Mouse (Mus musculus) CH12.LX (cell line): ENCODE results near the gene Tmco3.

ENCODE experiments used
- CHD1 ChIP-seq: IDR thresholded peaks from 2 replicates; pipeline ENCODE4 v1.6.1; 2012; ENCODE audit warnings: low read depth, low read length, improper control_type of control experiment, inconsistent platforms
- CTCF ChIP-seq, 2 experiments: IDR thresholded peaks in 1 of 2; conservative IDR thresholded peaks in 1 of 2; 2 replicates each; pipeline ENCODE4 v1.5.1; 2011 to 2012; ENCODE audit warnings: low read depth in 2 of 2, low read length in 2 of 2, improper control_type of control experiment in 1 of 2, inconsistent platforms in 1 of 2, mild to moderate bottlenecking in 1 of 2, moderate library complexity in 1 of 2
- IRF4 ChIP-seq: IDR thresholded peaks from 2 replicates; pipeline ENCODE4 v1.6.1; 2014; ENCODE audit warnings: low read depth, mild to moderate bottlenecking, inconsistent platforms, low read length, improper control_type of control experiment
- MAFK ChIP-seq: IDR thresholded peaks from 2 replicates; pipeline ENCODE4 v1.6.1; 2011; ENCODE audit warnings: low read length, improper control_type of control experiment; ENCODE audit not compliant: insufficient replicate concordance
- NELFE ChIP-seq: IDR thresholded peaks from 2 replicates; pipeline ENCODE4 v1.6.1; 2011; ENCODE audit warnings: low read depth, low read length, improper control_type of control experiment
- POLR2A ChIP-seq: IDR thresholded peaks from 2 replicates; pipeline ENCODE4 v1.6.1; 2011; ENCODE audit warnings: low read depth, mild to moderate bottlenecking, improper control_type of control experiment, low read length
- POLR2AphosphoS2 ChIP-seq: IDR thresholded peaks from 2 replicates; pipeline ENCODE4 v1.6.1; 2011; ENCODE audit warnings: low read depth, low read length, improper control_type of control experiment
- UBTF ChIP-seq: IDR thresholded peaks from 2 replicates; pipeline ENCODE4 v1.6.1; 2012; ENCODE audit warnings: low read depth, mild to moderate bottlenecking, inconsistent platforms, low read length, improper control_type of control experiment, moderate library complexity
- ZNF384 ChIP-seq: IDR thresholded peaks from 2 replicates; pipeline ENCODE4 v1.6.1; 2012; ENCODE audit warnings: low read depth, low read length, improper control_type of control experiment, inconsistent platforms

DNA sequence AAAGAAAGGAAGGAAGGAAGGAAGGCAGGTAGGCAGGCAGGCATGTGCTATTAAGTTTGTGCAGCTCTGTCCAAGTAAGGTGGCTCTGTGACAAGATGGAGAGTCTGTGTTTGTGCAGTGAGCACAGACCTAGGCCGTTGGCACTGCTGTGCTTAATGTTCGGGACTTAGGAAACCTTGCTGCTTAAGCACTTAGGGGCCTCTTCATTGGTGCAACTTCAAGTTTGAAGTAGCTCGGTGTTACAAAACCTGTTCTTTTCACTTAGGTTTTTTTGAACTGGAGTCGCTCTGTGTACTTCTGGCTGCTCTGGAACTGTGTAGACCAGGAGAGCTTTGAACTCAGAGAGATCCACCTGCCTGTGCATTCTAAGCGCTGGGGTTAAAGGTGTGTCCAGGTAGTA is 15.2 kb upstream of the Tmco3 start:
- TF ChIP-seq CTCF (conservative IDR thresholded peaks at IDR 0.05 in 1 of 2, IDR thresholded peaks at IDR 0.05 in 1 of 2; ENCODE audit: low read depth in 2 of 2, low read length in 2 of 2) = no peak
- no peak for TF ChIP-seq POLR2A
- TF ChIP-seq UBTF = no peak
- no peak for TF ChIP-seq CHD1
- TF ChIP-seq POLR2AphosphoS2 = no peak
- TF ChIP-seq IRF4 = no peak
- no peak for TF ChIP-seq MAFK
- no peak for TF ChIP-seq NELFE
- TF ChIP-seq ZNF384 = no peak
